Mouse (Mus musculus) CH12.LX (cell line): ENCODE measurements around the gene S100a7a.

Source experiments
- BHLHE40 ChIP-seq: IDR thresholded peaks from 2 replicates; pipeline ENCODE4 v1.6.1; 2011; ENCODE audit warnings: mild to moderate bottlenecking, low read depth, low read length, improper control_type of control experiment
- CHD2 ChIP-seq: IDR thresholded peaks from 2 replicates; pipeline ENCODE4 v1.6.1; 2011; ENCODE audit warnings: low read length, improper control_type of control experiment
- CTCF ChIP-seq, 2 experiments: IDR thresholded peaks in 1 of 2; conservative IDR thresholded peaks in 1 of 2; 2 replicates each; pipeline ENCODE4 v1.5.1; 2011 to 2012; ENCODE audit warnings: low read depth in 2 of 2, low read length in 2 of 2, improper control_type of control experiment in 1 of 2, inconsistent platforms in 1 of 2, mild to moderate bottlenecking in 1 of 2, moderate library complexity in 1 of 2
- ELF1 ChIP-seq: IDR thresholded peaks from 2 replicates; pipeline ENCODE4 v1.6.1; 2014; ENCODE audit warnings: low read depth, mild to moderate bottlenecking, inconsistent platforms, low read length, improper control_type of control experiment
- EP300 ChIP-seq: IDR thresholded peaks from 2 replicates; pipeline ENCODE4 v1.6.1; 2011; ENCODE audit warnings: low read length, improper control_type of control experiment
- GABPA ChIP-seq: IDR thresholded peaks from 2 replicates; pipeline ENCODE4 v1.6.1; 2012; ENCODE audit warnings: low read depth, low read length, improper control_type of control experiment, inconsistent platforms; ENCODE audit not compliant: insufficient replicate concordance
- HCFC1 ChIP-seq: IDR thresholded peaks from 2 replicates; pipeline ENCODE4 v1.6.1; 2012; ENCODE audit warnings: low read depth, mild to moderate bottlenecking, inconsistent platforms, low read length, improper control_type of control experiment
- KAT2A ChIP-seq: IDR thresholded peaks from 2 replicates; pipeline ENCODE4 v1.6.1; 2012; ENCODE audit warnings: low read length, improper control_type of control experiment, inconsistent platforms; ENCODE audit not compliant: insufficient replicate concordance
- MAFK ChIP-seq: IDR thresholded peaks from 2 replicates; pipeline ENCODE4 v1.6.1; 2011; ENCODE audit warnings: low read length, improper control_type of control experiment; ENCODE audit not compliant: insufficient replicate concordance
- NRF1 ChIP-seq: IDR thresholded peaks from 2 replicates; pipeline ENCODE4 v1.6.1; 2014; ENCODE audit warnings: low read depth, mild to moderate bottlenecking, inconsistent platforms, low read length, improper control_type of control experiment, moderate library complexity
- POLR2A ChIP-seq: IDR thresholded peaks from 2 replicates; pipeline ENCODE4 v1.6.1; 2011; ENCODE audit warnings: low read depth, mild to moderate bottlenecking, improper control_type of control experiment, low read length
- TCF12 ChIP-seq: IDR thresholded peaks from 2 replicates; pipeline ENCODE4 v1.6.1; 2014; ENCODE audit warnings: low read depth, mild to moderate bottlenecking, inconsistent platforms, low read length, improper control_type of control experiment
- USF1 ChIP-seq: IDR thresholded peaks from 2 replicates; pipeline ENCODE4 v1.6.1; 2014; ENCODE audit warnings: low read depth, mild to moderate bottlenecking, inconsistent platforms, low read length, improper control_type of control experiment
- ZKSCAN1 ChIP-seq: IDR thresholded peaks from 2 replicates; pipeline ENCODE4 v1.6.1; 2012; ENCODE audit warnings: low read depth, inconsistent platforms, low read length, improper control_type of control experiment, borderline replicate concordance

DNA sequence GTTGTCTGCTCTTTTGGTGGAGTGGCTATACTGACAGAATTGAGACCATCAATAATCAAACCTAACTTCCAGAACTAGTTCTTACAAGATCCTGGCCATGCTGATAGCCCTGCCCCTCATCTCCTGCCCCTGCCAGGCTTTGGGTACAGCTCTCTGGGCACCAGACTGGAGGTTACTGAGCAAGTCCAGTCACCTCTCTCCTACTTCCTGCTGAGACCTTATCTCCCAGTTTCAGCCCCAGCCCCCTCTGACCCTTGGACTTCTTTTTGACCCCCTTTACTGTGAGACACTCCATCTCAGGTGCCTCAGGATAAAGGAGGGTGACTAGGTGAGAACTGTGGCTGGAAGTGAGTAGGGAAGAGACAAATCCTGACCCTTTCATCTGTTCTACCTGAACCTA lies 44.7 kb upstream of the S100a7a start:
- TF ChIP-seq USF1: no peak
- TF ChIP-seq CTCF (conservative IDR thresholded peaks at IDR 0.05 in 1 of 2, IDR thresholded peaks at IDR 0.05 in 1 of 2; ENCODE audit: low read depth in 2 of 2, low read length in 2 of 2): no peak
- no peak for TF ChIP-seq HCFC1
- no peak for TF ChIP-seq GABPA
- TF ChIP-seq POLR2A: no peak
- no peak for TF ChIP-seq MAFK
- no peak for TF ChIP-seq ELF1
- no peak for TF ChIP-seq EP300
- TF ChIP-seq KAT2A: no peak
- TF ChIP-seq CHD2: no peak
- TF ChIP-seq BHLHE40: no peak
- TF ChIP-seq NRF1: no peak
- TF ChIP-seq TCF12: no peak
- no peak for TF ChIP-seq ZKSCAN1
